Comparison of ENCODE assay signal across 10 mouse cellular contexts in the genomic region with DNA sequence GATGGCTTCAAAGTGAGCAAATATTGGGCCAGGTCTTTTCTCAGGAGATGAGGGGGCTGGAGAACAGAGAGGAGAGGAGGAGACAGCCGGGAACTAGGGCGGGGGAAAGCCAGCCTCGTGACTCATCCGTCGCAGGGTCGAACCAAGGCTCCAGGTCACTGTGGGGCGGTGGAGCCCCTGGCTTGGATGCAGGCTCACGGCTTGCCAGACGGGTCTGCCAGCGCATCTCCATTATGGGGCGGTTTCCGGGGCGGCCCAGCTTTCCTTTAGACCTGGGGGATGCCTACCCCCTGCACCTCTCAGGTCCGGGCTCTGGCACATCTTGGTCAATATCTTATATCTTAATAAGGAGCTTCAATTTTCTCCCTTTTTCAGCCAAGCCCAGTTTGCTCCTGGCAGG. TPM values are rescaled to one million over a fixed set of nuclear protein-coding genes. Genes with fewer than 3 reads are reported as not detected.
DNase-seq lines count a peak whose midpoint lies in the region; ATAC-seq lines count a peak whose summit lies in the region.
"Had no signal": no experiment of that assay in that cellular context is flagged by ENCODE, and none has a peak within 500 bp of the region (broad histone marks: within the 10 kb centered on the region; RNA-seq: fewer than 3 reads in every experiment).

No protein-coding gene starts in this region.

- H3K36me3 ChIP-seq in lung, embryonic 15.5 days = no peaks in the 10 kb centered on the region
- H3K36me3 ChIP-seq: neural tube, embryonic 13.5 days had no signal

- peaks cover 16% of the 10 kb centered on the region for H3K4me1 ChIP-seq in lung, embryonic 15.5 days

- H3K9ac ChIP-seq in lung, embryonic 15.5 days = no peak overlapping the region

- WGBS in lung, embryonic 15.5 days = 7% methylated on average over 14 of the region's 14 CpGs

- ATAC-seq in lung, embryonic 15.5 days (ENCODE audit: borderline replicate concordance, extremely low read depth, low FRiP score, low TSS enrichment) = no peak
- no peak for ATAC-seq in CD4-positive, CD25-positive, alpha-beta regulatory T cell, adult 4 months

- H3K4me3 ChIP-seq in lung, embryonic 15.5 days = no peak overlapping the region

- DNase-seq in left cerebral cortex, postnatal 4 days = peak; percentile 14
- no peak for DNase-seq in left cerebral cortex, postnatal 36 days (ENCODE audit: low spot score in 2 of 2)
- DNase-seq in R1 (ENCODE audit: low read depth, low spot score) = peak; percentile 69
- peak; percentile 23 for DNase-seq in gastrocnemius, postnatal 10 days
- DNase-seq in cerebellum, adult 9-11 months = no peak
- DNase-seq in cerebellum, postnatal 4 days (ENCODE audit: low spot score in 2 of 2) = no peak

- no peak overlapping the region for H3K27ac ChIP-seq in lung, embryonic 15.5 days
- H3K27ac ChIP-seq: neural tube, embryonic 13.5 days had no signal

- intact Hi-C loops in left cerebral cortex, postnatal 4 days (cut with DNase I) = no loop called here
- intact Hi-C loops in left cerebral cortex, postnatal 36 days (cut with DNase I) = loop anchor here (5.0 kb wide), 1 partner anchor 66 kb away; no protein-coding TSS in a partner anchor

- no peaks in the 10 kb centered on the region for H3K9me3 ChIP-seq in lung, embryonic 15.5 days

- H3K27me3 ChIP-seq in lung, embryonic 15.5 days = peaks cover 4% of the 10 kb centered on the region; the same call in 1 of the 2 replicates

- H3K4me2 ChIP-seq in lung, embryonic 15.5 days = peak overlapping the region; percentile 19; the same call in 1 of the 2 replicates

RNA-seq across cellular contexts. Expression of a gene that starts 0.8 kb away (rescaled TPM):
- total RNA-seq in left cerebral cortex, postnatal 4 days (2021) = 10 to 100 TPM; 13.0 to 13.7 TPM
- total RNA-seq in left cerebral cortex, postnatal 36 days (2021) = 1 to 10 TPM; 7.6 to 8.0 TPM
- 1 to 10 TPM; 7.4 to 9.5 TPM for total RNA-seq in gastrocnemius, postnatal 10 days (2021)
- 10.3 and 10.6 TPM in 2 replicates for polyA plus RNA-seq in lung, embryonic 15.5 days (2015; fragmentation: Nextera tagmentation; extraction: Ambion mirVana)
- polyA plus RNA-seq in CD4-positive, CD25-positive, alpha-beta regulatory T cell, adult 4 months (2017; shearing (Covaris generic)) = 1 to 10 TPM; 1.9 to 3.2 TPM
- polyA plus RNA-seq: erythroblast, embryonic 14.5 days had no signal

RNA-seq across cellular contexts. Expression of a gene that starts 53.4 kb away (rescaled TPM):
- 100 to 1,000 TPM; 135 to 139 TPM for total RNA-seq in left cerebral cortex, postnatal 4 days (2021)
- 100 to 1,000 TPM; 215 to 223 TPM for total RNA-seq in left cerebral cortex, postnatal 36 days (2021)
- total RNA-seq in gastrocnemius, postnatal 10 days (2021) = 10 to 100 TPM; 49.3 TPM
- polyA plus RNA-seq in lung, embryonic 15.5 days (2015; fragmentation: Nextera tagmentation; extraction: Ambion mirVana) = 36.1 and 38.8 TPM in 2 replicates
- 10 to 100 TPM; 16.0 to 18.5 TPM for polyA plus RNA-seq in CD4-positive, CD25-positive, alpha-beta regulatory T cell, adult 4 months (2017; shearing (Covaris generic))

Comparison
In these comparisons a context has a peak if more than half of its experiments do, and no peak if none do; other contexts are left out.
1. DNase-seq: peak in left cerebral cortex, postnatal 4 days (single experiment), R1 (single experiment) and gastrocnemius, postnatal 10 days (single experiment); none in left cerebral cortex, postnatal 36 days (0 of 2), cerebellum, adult 9-11 months (single experiment) and cerebellum, postnatal 4 days (0 of 2).